Mouse (Mus musculus) left cerebral cortex, postnatal 25 days (tissue): ENCODE data around the gene Syt3. TPM values are rescaled to one million over a fixed set of nuclear protein-coding genes. Genes with fewer than 3 reads are reported as not detected.

ENCODE experiments used
- DNase-seq, 2 experiments: peaks; one replicate each; pipeline ENCODE4 v3.0.0; 2022; ENCODE audit warnings: low spot score in 2 of 2, mixed read lengths in 1 of 2
- intact Hi-C: fragments of 180-260 bp; cut with DNase I; formaldehyde crosslinking; loops from one replicate; pipeline ENCODE4 v1.15.1; 2025
- total RNA-seq, 2 experiments: library from RNA; stranded (reverse); gene quantifications; 2 replicates each; pipeline ENCODE4 v1.2.3; 2021

The Syt3 gene
- total RNA-seq = 10 to 100 TPM; 60.0 to 65.0 TPM

DNA sequence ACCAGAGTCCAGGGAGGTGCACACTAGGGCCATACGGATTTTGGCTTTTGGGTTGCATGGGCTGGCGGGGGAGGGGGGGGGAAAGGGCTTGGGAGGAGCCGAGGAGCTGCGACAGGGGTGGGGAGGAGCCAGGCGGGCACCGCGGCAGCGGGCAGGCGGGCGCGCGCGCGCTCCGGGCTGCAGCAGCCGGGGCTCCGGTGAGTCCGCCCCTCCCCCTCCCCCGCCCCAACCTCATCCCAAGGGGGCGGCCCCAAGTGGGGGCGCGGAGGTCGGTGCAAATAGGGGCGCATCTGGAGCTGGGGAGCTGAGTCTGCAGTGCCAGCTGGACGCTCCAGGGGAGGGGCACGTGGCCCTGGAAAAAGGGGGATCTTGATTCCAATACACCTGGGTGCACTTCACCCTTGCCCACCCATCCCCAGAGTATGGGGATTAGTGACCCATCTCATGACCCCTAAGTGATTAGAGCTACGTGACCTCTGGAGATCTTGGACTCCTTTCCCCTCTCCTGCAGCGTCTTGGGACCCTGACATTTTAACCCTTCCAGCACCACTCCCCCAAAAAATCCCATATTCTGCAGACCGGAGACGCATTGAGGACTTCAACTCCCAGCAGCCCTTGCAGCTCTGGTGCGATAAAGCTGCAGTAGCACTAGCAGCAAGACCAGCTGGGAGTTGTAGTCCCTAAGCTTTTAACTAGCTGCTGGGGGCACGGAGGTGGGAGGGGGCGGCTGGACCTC lies at the start of gene Syt3:
TSS of gene Syt3 (plus strand) at position 123 of the 736 bp plus-strand sequence.
- DNase-seq = peak; percentile 85 to 90
- intact Hi-C loops = loop anchor here (10.0 kb wide), 1 partner anchor 261 kb away; no protein-coding TSS in a partner anchor

DNA sequence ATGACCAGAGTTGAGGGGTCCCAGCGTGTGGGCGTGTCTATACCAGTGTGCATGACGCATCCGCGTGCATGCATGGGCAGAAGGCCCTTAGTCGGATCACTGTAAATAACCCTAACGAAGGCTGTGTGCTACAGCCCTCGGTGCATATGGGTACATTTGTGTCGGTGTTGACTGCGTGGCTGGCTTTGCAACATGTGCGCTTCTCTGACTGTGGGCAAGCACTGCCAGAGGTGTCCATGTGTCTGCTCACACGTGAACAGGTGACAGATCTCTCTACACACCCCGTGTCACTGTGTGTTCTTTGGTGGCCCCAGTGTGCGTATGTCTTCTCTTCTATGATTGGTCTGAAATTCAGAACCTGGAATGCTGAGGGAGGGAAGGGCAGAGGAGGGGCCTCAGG lies 49.8 kb upstream of the Syt3 start:
- intact Hi-C loops = no loop called here
- DNase-seq = peak in 1 of 2 experiments; percentile 31

DNA sequence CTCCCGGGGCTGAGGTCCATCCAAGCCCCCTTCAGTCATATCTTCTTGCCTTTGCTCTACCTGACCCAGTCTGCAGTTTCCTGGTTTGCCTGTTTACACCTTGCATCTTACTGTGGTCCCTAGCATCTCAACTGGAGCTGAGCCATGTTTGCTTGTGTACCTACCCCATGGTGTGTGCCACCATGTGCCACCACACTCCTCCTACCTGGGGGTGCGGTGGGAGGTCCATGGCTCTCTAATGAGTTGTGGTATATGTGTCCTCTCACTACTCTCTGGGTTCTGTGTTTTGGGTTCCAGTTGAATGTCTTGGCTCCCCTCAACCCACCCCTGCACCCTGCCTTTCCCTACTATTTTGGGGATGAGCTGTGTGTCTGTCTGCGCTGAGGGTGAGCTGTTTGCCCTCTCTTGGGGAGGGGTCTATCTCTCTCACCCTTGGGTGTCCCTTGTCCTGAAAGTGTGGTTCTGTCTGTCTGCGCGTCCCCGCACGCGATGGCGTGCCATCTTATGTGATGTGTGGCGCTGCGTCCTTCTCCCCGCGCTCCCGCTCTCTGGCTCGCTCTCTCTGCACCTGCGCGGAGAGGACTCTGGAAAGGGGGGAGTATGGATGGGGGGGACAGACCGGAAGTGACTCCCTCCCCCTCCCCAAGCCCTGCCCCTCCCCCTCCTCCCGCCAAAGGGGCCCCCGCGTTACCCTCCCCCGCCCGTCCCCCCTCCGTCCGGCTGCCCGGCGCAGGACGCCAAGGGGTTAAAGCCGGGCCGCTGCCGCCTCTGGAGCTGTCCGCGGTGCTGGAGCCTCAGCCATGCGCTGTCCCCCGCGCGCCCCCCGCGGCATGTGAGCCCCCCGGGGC lies 48.6 kb upstream of the Syt3 start:
- intact Hi-C loops = no loop called here
- DNase-seq = peak in 1 of 2 experiments; percentile 71

DNA sequence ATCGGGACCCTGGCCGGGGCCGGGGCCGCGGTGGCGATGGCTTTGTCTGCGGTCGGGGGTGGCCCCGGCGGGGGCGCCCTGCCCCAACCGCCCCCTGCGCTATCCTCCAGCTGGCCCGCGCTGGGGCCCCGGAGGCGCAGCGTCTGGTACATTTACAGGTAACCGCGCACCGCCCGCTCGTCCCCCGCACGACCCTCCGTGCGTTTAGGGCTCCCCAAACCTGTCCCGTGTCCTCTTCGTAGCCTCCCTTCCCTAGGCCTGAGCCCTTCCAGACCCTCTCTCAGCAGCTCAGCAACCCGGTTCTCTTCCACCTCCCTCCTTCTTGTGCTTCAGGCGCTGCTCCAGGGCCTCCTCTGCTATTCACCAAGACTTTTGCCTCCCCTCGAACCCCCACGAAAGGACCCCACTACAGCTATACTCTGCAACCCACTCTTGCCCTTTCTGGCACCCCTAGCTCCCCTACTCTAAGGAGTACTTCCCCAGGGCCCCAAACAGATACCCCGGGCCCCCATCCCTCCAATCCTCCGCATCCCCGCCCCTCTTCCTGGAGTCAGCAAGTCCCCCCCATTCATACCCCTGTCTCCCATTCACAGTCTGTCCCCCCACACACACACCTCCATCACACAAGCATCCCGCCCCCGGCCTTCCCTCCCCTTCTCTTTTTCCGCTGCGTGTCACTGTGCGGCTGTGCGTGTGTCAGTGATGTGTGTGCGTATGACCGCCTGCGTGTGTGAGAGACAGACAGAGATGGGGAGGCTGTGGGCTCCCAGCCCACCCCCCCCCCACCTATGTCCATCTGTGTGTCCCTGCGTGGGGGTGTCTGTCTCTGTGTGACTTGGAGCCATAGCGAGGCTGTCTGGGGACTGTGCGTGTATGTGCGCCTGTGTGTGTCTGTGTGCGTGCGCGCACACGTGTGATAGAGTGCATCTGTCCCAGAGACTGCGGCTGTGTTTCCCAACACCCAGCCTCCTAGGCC lies 47.6 kb upstream of the Syt3 start:
- peak in 1 of 2 experiments; percentile 83 for DNase-seq
- intact Hi-C loops = loop anchor here (1.0 kb wide), 2 partner anchors 17 to 25 kb away; no protein-coding TSS in a partner anchor

DNA sequence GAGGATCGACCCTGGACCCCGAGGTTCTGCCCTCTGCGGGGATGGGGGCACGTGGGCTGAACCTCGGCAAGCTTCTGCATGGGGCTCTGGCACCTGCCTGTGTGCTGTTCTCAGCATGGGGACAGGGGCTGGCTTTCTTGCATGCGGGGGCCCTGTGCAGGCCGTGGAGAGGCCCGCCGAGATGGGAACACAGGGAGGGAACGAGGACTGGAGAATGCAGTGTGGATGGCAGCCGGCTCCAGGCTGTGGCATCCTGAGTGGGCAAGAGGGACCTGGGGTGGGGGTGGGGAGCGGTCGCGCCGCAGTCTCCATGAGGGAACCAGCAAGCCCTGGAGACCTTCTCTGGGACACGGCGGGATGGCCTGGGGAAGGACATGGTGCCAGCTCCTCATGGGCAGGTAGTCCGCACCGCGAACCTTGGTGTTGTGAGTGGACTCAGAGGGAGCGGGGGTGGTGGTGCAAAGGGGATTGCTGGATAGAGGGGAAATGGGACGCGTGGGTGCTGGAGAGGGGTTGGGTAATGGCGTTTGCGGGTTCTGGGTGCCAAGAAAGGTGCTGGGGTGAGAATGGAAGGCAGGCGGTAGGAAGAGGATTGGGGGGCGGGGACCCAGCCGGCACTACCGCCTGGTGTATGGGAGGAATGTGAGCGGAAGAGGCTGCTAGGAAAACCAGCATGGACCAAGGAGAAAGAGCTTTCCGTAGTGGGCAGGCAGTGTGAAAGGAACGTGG lies 46.6 kb upstream of the Syt3 start:
- intact Hi-C loops = loop anchor here (1.0 kb wide), 1 partner anchor 16 kb away; no protein-coding TSS in a partner anchor
- DNase-seq = peak in 1 of 2 experiments; percentile 71

DNA sequence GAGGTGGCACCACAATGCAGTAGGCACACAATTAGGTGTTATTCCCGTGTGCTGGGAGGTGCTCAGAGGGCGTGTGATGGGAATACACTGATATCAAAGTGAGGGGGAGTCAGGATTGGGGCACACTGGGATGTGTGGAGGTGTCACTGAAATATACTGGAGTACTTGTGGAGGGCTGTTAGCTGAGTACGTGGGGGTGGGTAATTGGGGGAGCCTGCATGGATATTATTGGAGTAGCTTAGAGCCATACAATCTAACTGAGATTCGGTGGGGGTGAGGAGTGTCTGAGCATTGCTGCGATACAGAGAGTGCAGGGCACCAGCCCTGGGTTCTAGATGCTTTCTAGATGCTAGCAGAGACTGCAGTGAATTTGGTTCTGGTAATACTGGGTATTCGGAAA lies 43.7 kb upstream of the Syt3 start:
- no peak for DNase-seq
- intact Hi-C loops = no loop called here

DNA sequence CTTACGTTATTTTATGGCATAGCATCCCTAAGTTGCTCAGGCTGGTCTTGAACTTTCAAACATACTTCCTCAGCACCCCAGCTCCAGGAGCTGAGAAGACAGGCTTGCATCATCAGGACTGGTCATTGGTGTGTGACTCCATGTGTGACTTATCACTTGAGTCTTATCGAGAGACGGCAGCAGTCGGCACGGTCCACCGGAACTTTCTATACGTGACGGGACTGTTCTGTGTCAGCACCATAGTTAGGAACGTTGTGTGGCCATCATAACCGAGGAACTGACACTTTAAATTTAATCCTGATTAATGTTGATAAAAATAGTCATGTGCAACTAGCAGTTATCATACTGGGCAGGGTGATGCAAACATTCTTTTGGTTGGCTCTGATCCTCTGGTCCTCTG lies 42.8 kb upstream of the Syt3 start:
- intact Hi-C loops = no loop called here
- DNase-seq = no peak

DNA sequence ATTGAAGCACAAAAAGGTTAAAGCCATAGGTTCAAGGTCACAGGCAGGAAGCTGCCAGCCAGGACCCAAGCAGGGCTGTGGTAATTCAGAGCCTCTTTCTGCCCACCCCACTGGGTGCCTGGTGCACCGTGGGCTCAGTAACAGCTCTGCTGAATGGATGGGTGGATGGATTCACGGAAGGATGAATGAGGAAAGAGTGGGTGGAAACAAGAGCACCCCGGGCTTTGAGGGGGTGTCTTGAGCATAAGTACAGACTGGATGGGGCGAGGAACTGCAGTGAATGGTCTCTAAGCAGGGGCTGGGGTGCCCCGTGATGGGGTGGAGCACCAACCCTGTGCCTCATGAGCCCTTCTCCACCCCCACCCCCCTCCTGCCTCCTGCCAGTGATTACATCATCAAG lies 42.2 kb upstream of the Syt3 start:
- intact Hi-C loops = no loop called here
- DNase-seq = peak in 1 of 2 experiments; percentile 85

DNA sequence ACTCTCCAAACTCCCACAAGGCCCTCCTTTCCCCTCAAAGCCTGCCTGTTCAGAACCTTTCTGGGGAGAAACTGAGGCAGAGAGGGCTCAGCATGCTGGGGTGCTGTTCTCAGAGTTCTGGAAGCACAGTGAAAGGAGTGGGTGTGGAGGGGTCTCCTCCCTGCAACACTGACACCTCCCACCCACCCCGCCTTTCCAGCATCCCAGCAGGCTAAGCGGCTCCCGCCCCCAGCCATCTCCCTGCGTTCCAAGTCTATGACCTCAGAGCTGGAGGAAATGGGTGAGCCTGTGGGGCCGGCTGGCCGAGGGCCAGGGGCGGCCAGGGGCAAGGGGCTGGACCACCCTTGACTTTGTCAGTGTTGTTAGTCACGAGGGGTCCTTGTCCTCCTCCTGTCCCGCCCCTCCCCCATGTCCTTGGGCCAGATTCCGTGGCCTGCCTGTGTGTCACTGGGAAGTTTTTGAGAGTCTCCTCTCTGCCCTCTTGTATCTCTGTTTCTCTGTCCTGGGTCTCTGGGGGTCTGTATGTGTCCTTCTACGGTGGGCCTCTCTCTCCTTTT lies 40.4 kb upstream of the Syt3 start:
- no peak for DNase-seq
- intact Hi-C loops = no loop called here

DNA sequence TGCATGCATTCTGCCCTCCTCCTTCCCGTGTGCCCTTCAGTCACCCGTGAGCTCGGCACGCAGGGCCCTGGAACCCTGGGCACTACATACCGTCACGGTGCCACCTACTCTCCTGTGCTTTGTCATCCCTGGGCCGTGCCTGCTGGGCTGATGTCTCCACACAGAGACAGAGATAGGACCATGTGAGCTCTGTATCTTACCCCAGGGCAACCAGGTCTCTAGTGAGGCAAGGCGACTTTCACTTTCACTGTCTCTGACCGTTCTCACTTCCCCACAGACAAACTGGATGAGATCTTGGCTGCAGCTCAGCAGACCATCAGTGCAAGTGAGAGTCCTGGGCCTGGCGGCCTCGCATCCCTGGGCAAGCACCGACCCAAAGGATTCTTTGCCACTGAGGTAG lies 39.3 kb upstream of the Syt3 start:
- no peak for DNase-seq
- intact Hi-C loops = no loop called here

DNA sequence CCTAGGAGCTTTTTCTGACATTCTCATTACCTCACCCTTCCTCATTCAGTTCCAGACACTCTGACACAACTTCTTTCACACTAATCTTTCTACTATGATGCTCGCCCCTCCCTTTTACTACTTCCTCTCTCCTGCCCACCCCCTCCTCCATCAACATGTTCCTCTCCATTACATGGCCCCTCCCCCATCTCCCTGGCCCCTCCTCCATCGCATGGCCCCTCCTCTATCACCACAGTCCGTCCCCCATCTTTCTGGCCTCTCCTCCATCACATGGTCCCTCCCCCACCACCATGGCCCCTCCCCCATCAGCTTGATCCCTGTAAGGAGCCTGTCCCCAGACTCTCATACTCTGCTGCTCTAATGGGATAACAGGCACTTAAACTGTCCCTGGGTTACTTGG lies 34.9 kb upstream of the Syt3 start:
- DNase-seq = no peak
- intact Hi-C loops = no loop called here

DNA sequence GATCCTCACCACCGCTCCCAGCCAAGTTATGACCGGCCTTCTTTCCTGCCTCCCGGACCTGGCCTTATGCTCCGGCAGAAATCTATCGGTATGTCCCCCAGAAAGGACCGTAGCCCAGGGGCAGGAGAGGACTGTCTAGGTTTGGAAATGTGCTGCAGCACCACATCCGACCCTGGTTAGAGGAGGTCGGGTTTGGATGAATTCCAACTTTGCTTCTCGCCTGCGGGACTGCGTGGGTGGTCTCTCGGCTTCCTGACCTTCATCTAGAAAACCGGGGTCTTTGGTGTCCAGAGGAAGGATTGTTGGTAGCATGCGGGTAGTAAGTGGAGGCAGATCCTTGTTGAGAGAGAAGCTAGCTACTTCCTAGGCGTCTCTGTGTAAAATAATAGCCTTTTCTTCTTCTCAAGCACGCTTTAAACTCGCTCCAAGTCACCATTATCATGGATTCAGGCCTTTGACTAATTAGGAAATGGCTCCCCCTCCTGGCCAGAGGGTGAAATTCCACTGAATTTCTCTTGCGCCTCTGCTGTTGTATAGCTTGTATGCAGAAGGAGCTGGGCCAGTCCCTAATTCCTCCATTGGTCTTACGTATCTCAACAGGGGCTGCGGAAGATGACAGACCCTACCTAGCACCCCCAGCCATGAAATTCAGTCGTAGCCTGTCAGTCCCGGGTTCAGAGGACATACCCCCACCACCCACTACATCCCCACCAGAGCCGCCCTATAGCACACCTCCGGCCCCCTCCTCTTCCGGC lies 32.8 kb upstream of the Syt3 start:
- DNase-seq = peak; percentile 83 to 95
- intact Hi-C loops = loop anchor here (1.0 to 5.0 kb wide), 2 partner anchors 39 to 89 kb away; partner anchors contain the start of gene Shank1

DNA sequence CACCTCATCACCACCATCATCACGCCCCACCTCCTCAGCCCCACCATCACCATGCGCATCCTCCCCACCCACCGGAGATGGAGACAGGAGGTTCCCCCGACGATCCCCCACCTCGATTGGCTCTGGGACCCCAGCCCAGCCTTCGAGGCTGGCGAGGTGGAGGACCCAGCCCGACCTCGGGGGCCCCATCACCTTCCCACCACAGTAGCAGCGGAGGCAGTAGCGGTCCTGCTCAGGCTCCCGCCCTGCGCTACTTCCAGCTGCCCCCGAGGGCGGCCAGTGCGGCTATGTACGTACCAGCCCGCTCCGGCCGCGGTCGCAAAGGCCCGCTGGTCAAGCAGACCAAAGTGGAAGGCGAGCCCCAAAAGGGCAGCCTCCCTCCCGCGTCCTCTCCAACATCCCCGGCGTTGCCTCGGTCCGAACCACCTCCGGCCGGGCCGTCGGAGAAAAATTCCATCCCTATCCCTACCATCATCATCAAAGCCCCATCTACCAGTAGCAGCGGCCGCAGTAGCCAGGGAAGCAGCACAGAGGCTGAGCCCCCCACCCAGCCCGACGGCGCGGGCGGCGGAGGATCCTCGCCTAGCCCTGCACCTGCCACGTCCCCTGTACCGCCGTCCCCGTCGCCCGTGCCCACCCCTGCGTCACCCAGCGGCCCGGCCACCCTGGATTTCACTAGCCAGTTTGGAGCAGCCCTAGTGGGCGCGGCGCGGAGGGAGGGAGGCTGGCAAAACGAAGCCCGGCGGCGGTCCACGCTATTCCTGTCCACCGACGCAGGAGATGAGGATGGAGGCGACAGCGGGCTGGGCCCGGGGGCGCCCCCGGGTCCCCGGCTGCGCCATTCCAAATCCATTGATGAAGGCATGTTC lies 31.8 kb upstream of the Syt3 start:
- no peak for DNase-seq
- intact Hi-C loops = loop anchor here (1.0 to 5.0 kb wide), 2 partner anchors 40 to 90 kb away; partner anchors contain the start of gene Shank1

DNA sequence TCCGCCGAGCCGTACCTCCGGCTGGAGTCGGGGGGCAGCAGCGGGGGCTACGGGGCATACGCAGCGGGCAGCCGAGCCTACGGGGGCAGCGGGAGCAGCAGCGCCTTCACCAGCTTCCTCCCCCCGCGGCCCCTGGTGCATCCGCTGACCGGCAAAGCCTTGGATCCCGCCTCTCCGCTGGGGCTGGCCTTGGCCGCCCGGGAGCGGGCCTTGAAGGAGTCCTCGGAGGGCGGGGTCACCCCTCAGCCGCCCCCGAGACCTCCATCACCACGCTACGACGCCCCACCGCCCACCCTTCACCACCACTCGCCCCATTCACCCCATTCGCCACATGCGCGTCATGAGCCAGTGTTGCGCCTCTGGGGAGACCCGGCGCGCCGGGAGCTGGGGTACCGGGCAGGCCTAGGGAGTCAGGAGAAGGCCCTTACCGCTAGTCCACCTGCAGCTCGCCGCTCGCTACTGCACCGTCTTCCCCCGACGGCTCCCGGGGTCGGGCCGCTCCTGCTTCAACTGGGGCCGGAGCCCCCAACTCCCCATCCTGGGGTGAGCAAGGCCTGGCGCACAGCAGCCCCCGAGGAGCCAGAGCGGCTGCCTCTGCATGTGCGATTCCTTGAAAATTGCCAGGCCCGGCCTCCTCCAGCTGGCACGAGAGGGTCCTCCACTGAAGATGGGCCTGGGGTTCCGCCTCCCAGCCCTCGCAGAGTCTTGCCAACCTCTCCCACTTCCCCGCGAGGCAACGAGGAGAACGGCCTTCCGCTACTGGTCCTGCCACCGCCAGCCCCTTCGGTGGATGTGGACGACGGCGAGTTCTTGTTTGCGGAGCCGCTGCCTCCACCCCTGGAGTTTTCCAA lies 30.9 kb upstream of the Syt3 start:
- intact Hi-C loops = loop anchor here (1.0 to 5.0 kb wide), 2 partner anchors 16 to 41 kb away; partner anchors contain the start of gene Shank1
- no peak for DNase-seq

DNA sequence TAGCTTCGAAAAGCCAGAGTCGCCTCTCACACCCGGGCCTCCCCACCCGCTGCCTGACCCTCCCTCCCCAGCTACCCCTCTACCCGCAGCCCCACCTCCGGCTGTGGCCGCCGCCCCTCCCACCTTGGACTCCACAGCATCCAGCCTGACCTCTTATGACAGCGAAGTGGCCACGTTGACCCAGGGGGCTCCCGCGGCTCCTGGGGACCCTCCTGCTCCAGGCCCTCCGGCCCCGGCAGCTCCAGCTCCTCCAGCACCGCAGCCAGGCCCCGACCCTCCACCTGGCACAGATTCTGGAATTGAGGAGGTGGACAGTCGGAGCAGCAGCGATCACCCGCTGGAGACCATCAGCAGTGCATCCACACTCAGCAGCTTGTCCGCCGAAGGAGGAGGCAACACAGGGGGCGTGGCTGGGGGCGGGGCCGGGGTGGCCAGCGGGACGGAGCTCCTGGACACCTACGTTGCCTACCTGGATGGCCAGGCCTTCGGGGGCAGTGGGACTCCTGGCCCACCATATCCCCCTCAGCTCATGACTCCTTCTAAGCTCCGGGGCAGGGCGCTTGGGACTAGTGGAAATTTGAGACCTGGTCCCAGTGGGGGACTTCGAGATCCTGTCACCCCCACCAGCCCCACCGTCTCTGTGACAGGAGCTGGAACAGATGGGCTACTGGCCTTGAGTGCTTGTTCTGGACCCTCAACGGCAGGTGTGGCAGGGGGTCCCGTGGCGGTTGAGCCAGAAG lies 30.1 kb upstream of the Syt3 start:
- no peak for DNase-seq
- intact Hi-C loops = loop anchor here (1.0 to 5.0 kb wide), 2 partner anchors 16 to 41 kb away; partner anchors contain the start of gene Shank1
